Mouse (Mus musculus) ES-Bruce4 (cell line): Measurements from ENCODE around the gene Taok1. TPM values are rescaled to one million over a fixed set of nuclear protein-coding genes. Genes with fewer than 3 reads are reported as not detected.

ENCODE experiments used
- H3K27ac ChIP-seq: 2 replicates; pipeline ENCODE4 v1.5.1; 2012; ENCODE audit warnings: low read length, inconsistent platforms; ENCODE audit not compliant: insufficient read depth
- H3K27me3 ChIP-seq: 2 replicates; pipeline ENCODE4 v1.6.1; 2012; ENCODE audit warnings: mild to moderate bottlenecking, low read length, inconsistent platforms; ENCODE audit not compliant: control insufficient read depth, poor library complexity, insufficient read depth, severe bottlenecking
- H3K36me3 ChIP-seq: 2 replicates; pipeline ENCODE4 v1.6.1; 2012; ENCODE audit warnings: inconsistent platforms, mild to moderate bottlenecking, low read length, moderate library complexity; ENCODE audit not compliant: control insufficient read depth, poor library complexity, insufficient read depth, severe bottlenecking
- H3K4me1 ChIP-seq: one replicate; pipeline ENCODE4 v1.8.1; 2011; ENCODE audit warnings: low read length; ENCODE audit not compliant: control insufficient read depth, insufficient read depth
- H3K4me3 ChIP-seq: 2 replicates; pipeline ENCODE4 v1.5.1; 2011; ENCODE audit warnings: low read depth, mild to moderate bottlenecking, low read length
- H3K9ac ChIP-seq: 2 replicates; pipeline ENCODE4 v1.6.1; 2012; ENCODE audit warnings: low read depth, mild to moderate bottlenecking, inconsistent platforms; ENCODE audit not compliant: poor library complexity, severe bottlenecking
- H3K9me3 ChIP-seq: replicated peaks from 2 replicates; pipeline ENCODE4 v1.6.1; 2012; ENCODE audit warnings: mild to moderate bottlenecking, low read length, inconsistent platforms; ENCODE audit not compliant: control insufficient read depth, poor library complexity, insufficient read depth, severe bottlenecking
- CTCF ChIP-seq: IDR thresholded peaks from one replicate; pipeline ENCODE4 v1.8.1; 2011; ENCODE audit warnings: low read depth, low read length
- EP300 ChIP-seq: IDR thresholded peaks from 2 replicates; pipeline ENCODE4 v1.6.1; 2011; ENCODE audit warnings: low read depth, low read length; ENCODE audit not compliant: insufficient read depth
- POLR2A ChIP-seq: IDR thresholded peaks from one replicate; pipeline ENCODE4 v1.8.1; 2011; ENCODE audit warnings: low read length; ENCODE audit not compliant: insufficient read depth
- polyA plus RNA-seq: library from polyadenylated mRNA; stranded (reverse); fragments of >200 nt; gene quantifications from 2 replicates; pipeline ENCODE4 v1.2.4, GENCODE M21; 2011; ENCODE audit warnings: low read depth; ENCODE audit not compliant: missing spikeins, insufficient read depth, insufficient read length

Gene Taok1
- polyA plus RNA-seq, 1 experiment = 50.5 TPM

- TF ChIP-seq EP300 (no peak), CTCF (peak; percentile 4), POLR2A (no peak)
- Histone ChIP-seq H3K27ac (peak within 1 kb of the TSS; percentile 63), H3K4me3 (peak within 1 kb of the TSS; percentile 94), H3K4me1 (peaks cover 13% of the 10 kb centered on the region), H3K9me3 (no peaks in the 10 kb centered on the region), H3K9ac (peak within 1 kb of the TSS; percentile 94), H3K36me3 (no peaks in the 10 kb centered on the region), H3K27me3 (peaks cover 5% of the 10 kb centered on the region)
Observed at GRCm38 (mm10) chr11:77493512-77494343, 113.9 kb downstream of the Taok1 start, which contains the start of gene Git1. TSS of gene Git1 (plus strand) at chr11:77493562.

GRCm38 (mm10) chr11:77492911-77493332 is 114.7 kb downstream of the Taok1 start:
- Histone ChIP-seq H3K27me3 (peaks cover 5% of the 10 kb centered on the region), H3K4me3 (peak overlapping the region; percentile 94), H3K27ac (peak overlapping the region; percentile 37), H3K4me1 (peaks cover 10% of the 10 kb centered on the region), H3K9me3 (no peaks in the 10 kb centered on the region), H3K36me3 (no peaks in the 10 kb centered on the region), H3K9ac (peak overlapping the region; percentile 94)
- peak; percentile 15 for TF ChIP-seq POLR2A
- TF ChIP-seq CTCF = no peak

- Histone ChIP-seq H3K27me3 (peaks cover 5% of the 10 kb centered on the region), H3K27ac (peak overlapping the region; percentile 37), H3K36me3 (no peaks in the 10 kb centered on the region), H3K4me1 (peaks cover 10% of the 10 kb centered on the region), H3K9me3 (no peaks in the 10 kb centered on the region), H3K4me3 (peak overlapping the region; percentile 94), H3K9ac (peak overlapping the region; percentile 94)
- TF ChIP-seq POLR2A (no peak), CTCF (no peak)
Observed at GRCm38 (mm10) chr11:77492311-77492871, 115.2 kb downstream of the Taok1 start.

DNA sequence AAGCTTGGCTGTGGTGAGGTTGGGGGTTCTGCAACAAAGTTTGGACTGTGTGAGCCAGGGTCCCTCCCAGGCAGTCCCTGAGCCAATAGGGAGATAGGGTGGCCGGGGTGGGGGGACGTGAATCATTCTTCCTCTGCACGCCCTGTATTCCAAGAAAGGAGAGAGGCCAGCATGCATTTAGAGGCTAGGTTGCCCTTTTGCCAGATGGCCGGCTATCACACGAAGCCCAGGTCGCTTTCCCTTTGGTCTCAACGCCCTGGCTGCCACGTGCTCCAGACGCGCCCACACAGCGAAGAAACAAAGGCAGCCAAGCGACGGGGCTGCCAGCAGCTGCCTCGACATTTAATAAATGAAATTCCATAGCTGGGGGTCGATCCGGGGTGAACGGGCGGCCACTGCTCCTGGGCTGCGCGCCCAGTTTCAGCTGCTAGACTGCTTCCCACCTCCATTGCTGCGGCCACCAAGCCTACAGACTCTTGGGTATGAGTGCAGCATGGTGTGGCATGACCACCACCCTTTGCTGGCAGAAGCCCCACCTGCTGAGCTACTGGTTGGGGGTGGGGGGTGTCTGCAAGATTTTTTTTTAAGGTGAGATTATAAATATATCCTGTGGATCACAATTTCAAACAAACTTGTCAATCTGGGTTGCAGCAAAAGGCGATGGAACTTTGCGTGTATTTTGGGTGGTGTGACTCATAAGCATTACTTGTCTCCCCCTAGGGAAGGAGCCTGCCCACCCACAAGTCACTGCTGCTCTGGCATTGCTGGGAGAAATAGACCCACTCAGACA is 115.9 kb downstream of the Taok1 start:
- peaks cover 5% of the 10 kb centered on the region for H3K27me3 ChIP-seq
- H3K9ac ChIP-seq = peak overlapping the region; percentile 94
- no peaks in the 10 kb centered on the region for H3K9me3 ChIP-seq
- TF ChIP-seq POLR2A (no peak), EP300 (no peak), CTCF (no peak)
- H3K36me3 ChIP-seq = no peaks in the 10 kb centered on the region
- H3K4me3 ChIP-seq = peak overlapping the region; percentile 48
- no peak overlapping the region for H3K27ac ChIP-seq
- peaks cover 8% of the 10 kb centered on the region for H3K4me1 ChIP-seq

DNA sequence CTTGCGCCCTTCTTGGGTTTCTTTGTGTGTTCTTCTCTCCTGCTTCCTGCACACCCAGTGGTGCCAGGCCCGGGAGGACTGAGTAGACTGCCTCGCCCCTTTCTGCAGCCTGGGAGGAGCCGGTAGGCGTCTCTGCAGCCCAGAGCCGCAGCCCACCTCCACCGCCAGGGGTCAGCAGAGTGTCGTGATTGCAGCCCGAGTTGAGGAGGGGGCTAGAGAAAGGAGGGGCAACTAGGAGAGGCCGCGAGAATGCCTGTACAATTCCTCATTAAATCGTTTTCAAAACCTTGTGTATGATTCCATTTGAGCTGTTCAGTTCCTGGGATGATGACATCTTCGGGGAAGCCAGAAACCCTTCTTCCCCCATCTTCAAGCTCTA is 116.5 kb downstream of the Taok1 start:
- peaks cover 5% of the 10 kb centered on the region for H3K27me3 ChIP-seq
- H3K4me1 ChIP-seq = peaks cover 8% of the 10 kb centered on the region
- peak overlapping the region; percentile 94 for H3K9ac ChIP-seq
- H3K36me3 ChIP-seq = no peaks in the 10 kb centered on the region
- TF ChIP-seq EP300 (0 out of 2 replicates have a peak, but pooled peaks have one; percentile 27), CTCF (peak; percentile 95), POLR2A (no peak)
- no peak overlapping the region for H3K27ac ChIP-seq
- peak overlapping the region; percentile 48 for H3K4me3 ChIP-seq
- H3K9me3 ChIP-seq = no peaks in the 10 kb centered on the region
